Mouse (Mus musculus) CD4-positive helper T cell, adult 2 months (primary cell): Measurements from ENCODE around the gene Rcor1.
"Not testable (repeated sequence)": the region's sequence is repeated elsewhere in the genome, so short reads cannot be mapped to it uniquely, and the experiment has no call there.

Experiments
- DNase-seq: peaks from one replicate; pipeline ENCODE4 v3.0.0-alpha.2; 2012; ENCODE audit warnings: low read depth, missing footprints, low spot score

Gene Rcor1

GRCm38 (mm10) chr12:111067816-111068215 lies 28.7 kb downstream of the Rcor1 start:
- DNase-seq: no peak

GRCm38 (mm10) chr12:111069299-111069698 lies 30.1 kb downstream of the Rcor1 start:
- DNase-seq: not testable (repeated sequence)

GRCm38 (mm10) chr12:111071009-111071408 lies 31.9 kb downstream of the Rcor1 start:
- no peak for DNase-seq

DNA sequence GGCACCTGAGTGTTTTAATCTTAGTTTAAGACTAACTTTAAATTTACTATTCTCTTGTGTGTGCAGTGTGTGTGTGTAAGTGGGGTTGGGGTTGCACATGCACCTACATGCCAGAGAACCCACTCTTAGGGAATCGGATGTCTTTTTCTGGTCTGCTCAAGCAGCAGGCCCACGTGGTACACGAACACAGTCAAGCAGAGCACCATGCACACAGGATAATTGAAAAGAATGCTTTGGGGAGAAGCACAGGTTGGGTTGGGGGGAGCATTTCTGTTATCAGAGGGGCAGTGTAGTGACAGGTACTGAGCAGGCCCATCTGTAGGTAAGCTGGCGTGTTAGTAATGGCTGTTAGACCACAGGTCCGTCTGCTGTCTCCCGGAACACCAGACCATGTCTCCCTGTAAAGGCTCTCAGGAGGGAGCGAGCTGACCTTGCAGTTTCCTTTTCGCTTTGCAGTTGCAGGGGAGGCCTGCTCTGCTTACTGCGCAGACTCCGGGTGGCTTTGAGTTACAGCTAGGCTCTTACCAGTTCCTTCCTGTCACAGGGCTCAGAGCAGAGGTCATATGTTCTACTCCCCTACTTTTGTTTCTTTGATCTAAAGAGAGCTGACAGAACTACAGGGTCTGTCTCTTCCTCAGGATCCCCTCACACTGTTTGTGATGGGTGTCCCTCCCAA lies 32.5 kb downstream of the Rcor1 start:
- peak; percentile 90 for DNase-seq

DNA sequence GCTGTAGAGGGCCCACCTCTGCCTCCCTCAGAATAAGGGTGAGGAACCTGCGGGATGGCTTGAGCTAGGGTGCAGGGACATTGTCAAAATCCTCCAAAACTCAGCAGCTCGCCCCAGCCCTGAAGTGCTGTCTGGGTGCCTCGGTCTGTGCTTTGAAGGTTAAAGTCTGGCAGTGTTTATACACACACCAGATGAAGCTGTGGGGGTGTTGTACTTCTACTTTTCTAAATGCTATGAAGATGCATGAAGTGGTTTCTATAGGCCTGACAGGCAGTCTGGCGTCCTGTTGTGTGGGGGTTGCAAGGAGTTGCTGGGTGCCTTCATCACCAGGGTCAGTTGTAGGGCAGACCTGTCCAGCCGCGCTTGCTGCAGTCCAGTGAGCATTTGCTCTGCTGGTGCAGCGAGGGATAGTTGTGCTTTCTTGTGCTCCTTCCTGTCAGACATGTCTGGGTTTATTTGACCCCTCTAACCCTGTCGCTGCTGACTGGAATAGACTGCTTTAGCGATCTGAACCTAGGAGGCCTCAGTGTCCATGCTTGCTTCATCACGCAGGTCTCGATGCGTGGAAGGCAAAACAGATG lies 37.3 kb downstream of the Rcor1 start:
- DNase-seq: no peak

DNA sequence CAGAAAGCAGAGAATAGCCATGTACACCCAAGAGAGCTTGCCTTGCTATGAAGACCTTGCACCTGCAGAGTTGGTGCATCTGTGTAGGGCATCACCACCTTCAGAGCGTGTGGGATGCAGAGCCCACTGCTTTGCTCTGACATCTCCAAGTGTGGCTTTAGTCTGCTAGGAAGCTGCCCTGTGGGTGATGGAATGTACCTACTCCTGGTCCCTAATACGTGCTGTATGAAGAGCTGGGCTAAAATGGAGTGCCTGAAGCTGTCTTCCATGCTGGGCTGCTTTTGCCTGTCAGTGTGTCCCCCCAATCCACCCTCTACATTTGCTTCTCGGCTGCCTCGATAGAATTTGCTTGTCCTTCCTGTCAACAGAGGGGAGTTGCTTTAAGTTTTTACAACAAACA lies 46.4 kb downstream of the Rcor1 start:
- DNase-seq: no peak

- DNase-seq: no peak
These were observed 47.9 kb downstream of the Rcor1 start for GRCm38 (mm10) chr12:111087066-111087465.

DNA sequence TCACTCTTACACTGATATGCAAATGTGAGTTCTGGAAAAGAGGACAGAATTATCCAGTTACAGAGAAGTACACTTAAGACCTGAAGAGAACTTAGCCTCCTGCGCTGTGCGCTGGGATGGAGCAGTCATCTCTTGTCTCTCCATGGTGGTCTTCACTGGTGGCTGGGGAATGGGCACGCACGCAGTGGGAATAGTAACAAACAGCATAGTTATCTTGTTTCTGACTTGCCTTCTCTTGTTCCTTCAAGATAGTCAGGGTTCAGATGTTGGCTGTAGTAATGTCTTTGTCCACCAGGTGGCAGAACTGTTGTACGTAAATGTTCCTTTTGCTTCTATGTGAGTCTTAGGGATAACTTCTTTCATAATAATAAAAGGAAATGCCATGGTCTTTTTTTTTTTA lies 49.0 kb downstream of the Rcor1 start:
- peak; percentile 73 for DNase-seq

DNA sequence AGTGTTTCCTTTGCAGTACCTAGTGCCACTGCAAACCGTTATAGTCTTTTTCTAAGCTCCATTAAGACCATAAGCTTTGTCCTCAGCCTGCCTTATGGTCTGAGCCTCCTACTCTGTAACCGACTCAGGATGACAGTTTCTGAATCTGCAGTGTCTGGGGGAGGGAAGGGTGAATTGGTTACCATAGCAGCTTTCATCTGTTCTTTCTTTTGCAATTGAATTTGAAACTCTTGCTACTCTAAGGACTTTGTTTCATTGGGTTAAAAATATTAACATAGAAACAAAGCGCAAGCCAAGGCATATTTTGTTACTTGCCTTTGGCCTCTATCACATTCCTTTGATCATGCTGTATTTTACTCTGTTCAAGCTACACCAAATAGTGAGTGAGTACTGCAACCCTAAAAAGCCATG lies 49.6 kb downstream of the Rcor1 start:
- DNase-seq: no peak

DNA sequence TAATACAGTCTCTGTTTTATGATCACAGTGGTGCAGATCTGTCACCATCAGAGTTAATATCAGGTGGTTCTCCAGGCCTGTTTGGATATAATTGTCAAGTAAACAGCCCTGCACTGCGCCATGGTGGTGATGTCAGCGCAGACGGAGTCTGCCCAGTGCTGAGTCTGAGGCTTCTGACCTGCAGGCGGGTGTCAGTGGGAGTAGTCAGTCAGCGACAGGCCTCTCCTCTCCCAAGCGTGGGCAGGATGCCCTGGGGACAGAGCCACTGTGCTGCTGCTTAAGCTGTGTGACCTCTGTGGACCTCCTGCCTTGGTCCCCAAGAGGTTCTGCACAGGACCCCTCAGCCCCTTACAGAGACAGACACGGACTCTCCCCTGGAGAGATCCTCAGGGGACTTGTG lies 50.0 kb downstream of the Rcor1 start:
- no peak for DNase-seq

GRCm38 (mm10) chr12:111090801-111091200 lies 51.6 kb downstream of the Rcor1 start:
- no peak for DNase-seq

GRCm38 (mm10) chr12:111091981-111092380 lies 52.8 kb downstream of the Rcor1 start:
- no peak for DNase-seq

DNA sequence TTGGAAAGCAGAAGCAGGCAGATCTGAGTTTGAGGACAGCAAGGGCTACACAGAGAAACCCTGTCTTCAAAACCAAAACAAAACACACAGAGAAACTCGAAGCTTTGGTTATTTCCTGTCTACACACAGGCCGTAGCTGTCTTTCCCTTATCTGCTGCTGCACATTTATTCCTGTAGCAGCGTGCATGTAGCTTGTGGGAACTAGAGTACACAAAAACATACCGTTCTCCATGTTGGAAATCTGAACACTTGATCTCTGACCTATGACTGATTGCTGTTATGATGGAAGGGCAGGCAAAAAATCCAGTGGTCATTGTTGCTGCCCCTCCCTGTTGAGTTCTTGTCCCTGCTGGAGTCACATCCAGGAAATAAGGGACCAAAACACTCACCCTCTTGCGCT lies 54.9 kb downstream of the Rcor1 start:
- no peak for DNase-seq

- no peak for DNase-seq
These were observed 55.9 kb downstream of the Rcor1 start for GRCm38 (mm10) chr12:111095086-111095485.

DNA sequence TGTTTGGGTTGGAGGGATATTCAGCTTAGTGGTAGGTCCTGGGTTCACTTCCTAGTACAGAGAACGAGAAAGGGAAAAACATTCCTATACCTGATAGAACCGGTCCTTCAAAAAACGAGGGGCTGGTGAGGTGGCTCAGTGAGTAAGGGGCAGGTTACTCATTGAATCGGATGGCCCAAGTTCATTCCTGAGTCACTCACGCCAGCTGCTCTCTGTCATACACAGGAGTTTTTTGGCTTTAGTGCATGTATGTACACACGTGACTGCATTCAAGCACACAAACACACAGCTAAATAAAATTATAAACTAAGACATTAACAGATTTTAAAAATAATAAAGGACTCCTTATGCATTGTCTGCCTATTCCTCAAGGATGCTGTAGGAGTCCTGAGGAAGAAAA lies 57.1 kb downstream of the Rcor1 start:
- no peak for DNase-seq

- DNase-seq: no peak
These were observed 57.9 kb downstream of the Rcor1 start for GRCm38 (mm10) chr12:111097036-111097435.

- no peak for DNase-seq
These were observed 72.0 kb downstream of the Rcor1 start for GRCm38 (mm10) chr12:111111176-111111575.

DNA sequence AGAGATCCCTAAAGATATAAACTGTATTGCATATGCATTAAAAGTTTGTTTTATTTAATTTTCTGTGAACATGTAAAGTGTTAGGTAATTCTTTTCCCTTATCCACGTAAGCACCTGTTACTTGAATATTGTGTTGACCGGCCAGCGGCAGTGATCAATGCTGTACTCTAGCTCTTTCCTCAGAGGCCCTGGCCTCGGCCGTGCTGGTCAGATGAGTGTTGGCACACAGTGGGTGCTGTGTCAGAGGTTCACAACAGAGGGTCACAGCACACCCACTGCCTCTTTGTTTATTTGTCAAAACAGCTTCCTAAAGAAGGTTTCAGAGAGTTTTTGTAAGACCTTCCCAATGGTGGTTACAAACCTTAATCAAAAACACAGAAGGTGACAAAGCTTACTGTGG lies 75.4 kb downstream of the Rcor1 start:
- DNase-seq: no peak

- no peak for DNase-seq
These were observed 80.4 kb downstream of the Rcor1 start for GRCm38 (mm10) chr12:111119506-111120085.

GRCm38 (mm10) chr12:111120976-111121645 lies 82.0 kb downstream of the Rcor1 start:
- no peak for DNase-seq

GRCm38 (mm10) chr12:111122332-111122852 lies 83.2 kb downstream of the Rcor1 start:
- DNase-seq: peak; percentile 46

- no peak for DNase-seq
These were observed 85.6 kb downstream of the Rcor1 start for GRCm38 (mm10) chr12:111124601-111125260.
